Mouse (Mus musculus): ENCODE data around the gene Prodh2. TPM values are rescaled to one million over a fixed set of nuclear protein-coding genes. Genes with fewer than 3 reads are reported as not detected.

Gene Prodh2
- total and polyA plus RNA-seq, 2 experiments from 2014 or later: not detected

DNA sequence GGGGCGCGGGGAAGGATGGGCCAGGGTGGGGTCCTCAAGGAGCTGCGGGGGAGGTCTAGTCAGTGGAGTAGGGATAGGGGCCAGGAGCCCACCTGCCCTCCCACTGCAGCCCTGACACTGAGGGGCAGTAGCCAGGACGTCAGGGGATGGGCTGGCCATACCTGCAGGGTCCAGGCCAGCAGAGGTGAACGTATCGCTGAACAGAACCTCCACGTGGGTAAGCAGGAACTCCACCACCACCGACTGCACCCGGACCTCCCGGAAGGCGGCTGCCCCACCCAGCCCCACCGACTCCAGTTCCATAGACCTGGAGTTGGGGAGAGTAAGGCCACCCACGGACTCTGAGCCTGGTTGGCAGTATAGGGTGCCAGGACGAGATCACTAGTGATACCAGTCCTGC lies 33.6 kb downstream of the Prodh2 start:
- H3K9ac ChIP-seq (replicated peaks; ENCODE audit: low read length, poor library complexity, severe bottlenecking): no peak overlapping the region

DNA sequence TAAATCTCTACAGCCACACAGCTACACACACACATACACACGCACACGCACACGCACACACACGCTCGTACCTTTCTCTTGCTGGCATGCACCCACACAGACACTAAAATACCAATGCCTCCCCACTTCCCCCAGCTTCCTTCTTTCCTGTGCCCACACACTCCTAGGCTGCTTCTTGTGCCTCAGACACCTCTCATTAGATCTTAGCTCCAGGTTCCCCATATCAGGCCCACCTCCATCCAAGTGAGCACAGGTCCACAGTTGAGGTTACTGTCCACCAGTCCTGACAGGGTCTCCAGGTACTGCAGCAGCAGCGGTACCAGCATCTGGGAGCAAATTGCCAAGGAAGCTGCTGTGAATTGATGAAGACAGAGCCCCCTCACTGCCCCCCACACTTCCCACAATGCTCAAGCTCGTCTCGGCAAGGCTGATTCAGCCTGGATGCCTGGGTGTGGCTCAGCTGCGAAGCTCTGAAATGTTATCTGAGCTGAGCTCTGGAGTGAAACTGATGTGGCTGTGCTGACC lies 37.9 kb downstream of the Prodh2 start:
- DNase-seq (ENCODE audit: low spot score): no peak

More for the DNA sequence above, 33.6 kb downstream of the Prodh2 start:
- 81% methylated on average over 14 of the region's 14 CpGs for WGBS
- no peak overlapping the region for H3K4me2 ChIP-seq (ENCODE audit: low read depth, low read length, poor library complexity, severe bottlenecking)
- H3K27ac ChIP-seq (ENCODE audit: low read depth, low read length): no peak overlapping the region
- no peak for DNase-seq (ENCODE audit: low spot score)
- H3K36me3 ChIP-seq (ENCODE audit: insufficient read depth, low read length): peaks cover 89% of the 10 kb centered on the region
- no peak overlapping the region for H3K4me3 ChIP-seq (ENCODE audit: low read depth, low read length)
- TF ChIP-seq CTCF (IDR thresholded peaks at IDR 0.05): no peak
- H3K4me1 ChIP-seq (ENCODE audit: insufficient read depth, low read length): 0 out of 2 replicates have a peak, but pooled peaks cover 1% of the 10 kb centered on the region
- no peaks in the 10 kb centered on the region for H3K27me3 ChIP-seq (ENCODE audit: insufficient read depth, low read length)
- no peak for ATAC-seq (ENCODE audit: low FRiP score)
- H3K9me3 ChIP-seq (ENCODE audit: low read length): no peaks in the 10 kb centered on the region

DNA sequence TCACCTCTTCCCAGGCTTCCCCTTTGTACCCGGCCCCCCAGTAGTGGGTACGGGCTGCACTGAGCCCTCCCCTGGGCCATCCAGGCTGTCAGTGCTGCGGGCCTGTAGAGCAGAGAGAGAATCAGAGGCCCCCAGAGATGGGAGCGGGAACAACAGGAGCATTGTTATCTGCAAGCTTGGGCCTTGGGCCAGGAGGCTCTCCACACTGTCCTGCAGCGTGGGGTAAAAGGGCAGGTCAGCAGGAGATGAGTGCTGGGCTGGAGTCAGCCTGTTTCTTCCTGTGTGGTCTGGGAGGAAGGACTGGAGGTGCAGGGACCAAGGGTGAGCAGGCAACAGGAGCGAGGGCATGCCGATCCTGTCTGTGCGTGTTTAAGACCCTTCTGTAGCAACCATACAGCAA lies 39.5 kb downstream of the Prodh2 start:
- Histone ChIP-seq H3K9ac (replicated peaks; ENCODE audit: low read length, poor library complexity, severe bottlenecking) (peak overlapping the region; percentile 44; the same call in 1 of the 2 replicates), H3K4me2 (ENCODE audit: low read depth, low read length, poor library complexity, severe bottlenecking) (peak overlapping the region; percentile 68), H3K4me3 (ENCODE audit: low read depth, low read length) (peak overlapping the region; percentile 81; the same call in 1 of the 2 replicates), H3K27me3 (ENCODE audit: insufficient read depth, low read length) (no peaks in the 10 kb centered on the region), H3K36me3 (ENCODE audit: insufficient read depth, low read length) (peaks cover 41% of the 10 kb centered on the region), H3K27ac (ENCODE audit: low read depth, low read length) (no peak overlapping the region), H3K4me1 (ENCODE audit: insufficient read depth, low read length) (peaks cover 14% of the 10 kb centered on the region), H3K9me3 (ENCODE audit: low read length) (no peaks in the 10 kb centered on the region)
- 5% methylated on average over 8 of the region's 8 CpGs for WGBS
- ATAC-seq (ENCODE audit: low FRiP score) (no peak), DNase-seq (ENCODE audit: low spot score) (peak; percentile 74)
- TF ChIP-seq CTCF (IDR thresholded peaks at IDR 0.05): no peak

More for the DNA sequence above, 37.9 kb downstream of the Prodh2 start:
- Histone ChIP-seq H3K4me2 (ENCODE audit: low read depth, low read length, poor library complexity, severe bottlenecking) (no peak overlapping the region), H3K27me3 (ENCODE audit: insufficient read depth, low read length) (no peaks in the 10 kb centered on the region), H3K9ac (replicated peaks; ENCODE audit: low read length, poor library complexity, severe bottlenecking) (0 out of 2 replicates have a peak overlapping the region, but pooled peaks have one; percentile 36), H3K36me3 (ENCODE audit: insufficient read depth, low read length) (peaks cover 56% of the 10 kb centered on the region), H3K9me3 (ENCODE audit: low read length) (no peaks in the 10 kb centered on the region), H3K4me3 (ENCODE audit: low read depth, low read length) (no peak overlapping the region), H3K27ac (ENCODE audit: low read depth, low read length) (no peak overlapping the region), H3K4me1 (ENCODE audit: insufficient read depth, low read length) (peaks cover 14% of the 10 kb centered on the region)
- 86% methylated on average over 9 of the region's 9 CpGs for whole genome bisulfite sequencing
- no peak for ATAC-seq (ENCODE audit: low FRiP score)
- no peak for TF ChIP-seq CTCF (IDR thresholded peaks at IDR 0.05)

DNA sequence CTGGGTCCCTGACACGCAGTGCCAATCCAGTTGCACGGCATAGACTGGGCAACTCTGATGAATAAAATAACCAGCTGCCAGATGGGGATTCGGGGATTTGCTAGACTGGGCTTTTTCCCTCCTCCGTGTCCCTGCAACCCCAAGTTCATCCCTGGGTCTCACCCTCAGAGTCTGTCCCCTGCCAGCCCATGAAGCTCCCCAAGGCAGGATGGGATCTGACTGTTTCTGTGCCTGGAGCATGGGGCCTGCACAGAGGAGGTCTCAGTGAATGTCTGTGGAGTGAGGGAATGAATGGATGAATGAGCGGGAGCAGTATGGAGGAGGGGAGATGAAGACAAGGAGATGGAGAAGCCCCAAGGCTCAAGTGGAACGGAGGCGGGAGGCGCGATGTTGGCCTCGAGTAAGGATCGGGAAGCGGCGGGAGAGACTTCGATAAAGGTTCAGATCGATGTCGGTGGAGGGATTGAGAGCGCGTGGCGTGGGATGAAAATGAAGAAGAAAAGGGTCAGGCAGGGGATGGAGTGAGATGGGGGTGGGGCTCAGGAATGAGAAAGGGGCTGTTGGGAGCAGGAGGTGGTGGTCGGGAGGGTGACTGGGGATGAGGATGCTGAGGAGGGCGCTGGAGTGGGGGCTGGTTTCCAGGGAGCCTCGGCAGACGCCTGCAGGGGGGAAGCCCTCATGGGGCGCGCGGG lies 40.7 kb downstream of the Prodh2 start:
- no peaks in the 10 kb centered on the region for H3K9me3 ChIP-seq (ENCODE audit: low read length)
- ATAC-seq (ENCODE audit: low FRiP score) (peak; percentile 38), DNase-seq (ENCODE audit: low spot score) (peak; percentile 51)
- H3K4me3 ChIP-seq (ENCODE audit: low read depth, low read length): peak overlapping the region; percentile 81
- under 1% methylated on average over 24 of the region's 26 CpGs for WGBS
- no peak for TF ChIP-seq CTCF (IDR thresholded peaks at IDR 0.05)
- peak overlapping the region; percentile 95 for H3K9ac ChIP-seq (replicated peaks; ENCODE audit: low read length, poor library complexity, severe bottlenecking)
- peak overlapping the region; percentile 68 for H3K4me2 ChIP-seq (ENCODE audit: low read depth, low read length, poor library complexity, severe bottlenecking)
- H3K27me3 ChIP-seq (ENCODE audit: insufficient read depth, low read length): no peaks in the 10 kb centered on the region
- H3K4me1 ChIP-seq (ENCODE audit: insufficient read depth, low read length): peaks cover 14% of the 10 kb centered on the region
- H3K27ac ChIP-seq (ENCODE audit: low read depth, low read length): peak overlapping the region; percentile 89
- H3K36me3 ChIP-seq (ENCODE audit: insufficient read depth, low read length): peaks cover 29% of the 10 kb centered on the region

DNA sequence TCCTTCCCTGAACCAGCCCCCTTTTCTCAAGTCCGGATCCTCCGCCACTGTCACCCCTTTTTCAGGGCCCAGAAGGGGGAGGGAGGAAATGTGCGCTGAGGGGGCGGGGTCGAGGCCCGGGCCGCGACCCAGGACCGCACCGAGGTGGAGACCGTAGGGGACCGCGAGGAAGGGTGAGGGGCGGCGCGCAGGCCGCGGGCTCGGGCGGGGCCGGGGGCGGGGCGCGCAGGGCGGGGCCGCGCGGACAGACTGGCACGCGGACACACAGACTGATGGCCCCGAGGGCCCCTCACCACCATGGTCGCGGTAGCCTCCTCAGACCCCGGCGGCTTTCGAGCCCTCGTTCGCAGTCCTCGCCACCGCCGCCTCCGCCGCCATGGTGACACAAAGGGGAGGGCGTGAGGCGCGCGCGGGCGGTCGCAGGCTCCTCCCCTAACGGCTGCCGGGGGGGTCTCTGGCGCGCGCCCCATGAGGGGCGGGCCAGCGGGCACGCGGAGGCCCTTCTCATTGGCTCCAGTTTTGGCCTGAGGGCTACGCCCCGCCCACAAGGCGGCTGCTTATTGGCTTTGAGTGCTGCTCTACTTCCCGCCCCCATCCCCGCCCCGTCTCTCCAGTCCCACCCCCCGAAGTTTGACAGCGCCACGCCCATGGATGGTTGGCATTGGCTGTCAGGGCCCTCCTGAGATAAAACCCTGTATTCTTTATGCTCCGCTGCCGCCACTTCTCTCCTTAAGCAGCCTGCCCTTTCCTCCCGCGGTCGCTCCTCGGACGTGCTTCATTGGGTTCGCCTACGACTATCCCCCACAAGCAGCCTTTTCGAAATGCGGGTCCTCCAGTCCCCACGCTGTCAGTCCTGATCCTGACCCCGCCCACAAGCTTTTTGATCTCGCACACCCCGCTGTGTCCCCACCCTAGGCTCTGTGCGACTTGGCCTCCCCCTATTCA lies 41.5 kb downstream of the Prodh2 start, which contains the start of gene Arhgap33:
TSS of gene Arhgap33 (minus strand) at position 428 of the 945 bp plus-strand sequence.
- ATAC-seq (ENCODE audit: low FRiP score) (peak; percentile 91), DNase-seq (ENCODE audit: low spot score) (peak; percentile 100)
- WGBS: 1% methylated on average over 38 of the region's 84 CpGs
- Histone ChIP-seq H3K27me3 (ENCODE audit: insufficient read depth, low read length) (no peaks in the 10 kb centered on the region), H3K4me1 (ENCODE audit: insufficient read depth, low read length) (peaks cover 14% of the 10 kb centered on the region), H3K9ac (replicated peaks; ENCODE audit: low read length, poor library complexity, severe bottlenecking) (peak within 1 kb of the TSS; percentile 95), H3K36me3 (ENCODE audit: insufficient read depth, low read length) (peaks cover 25% of the 10 kb centered on the region), H3K4me2 (ENCODE audit: low read depth, low read length, poor library complexity, severe bottlenecking) (peak within 1 kb of the TSS; percentile 68), H3K4me3 (ENCODE audit: low read depth, low read length) (peak within 1 kb of the TSS; percentile 81), H3K9me3 (ENCODE audit: low read length) (no peaks in the 10 kb centered on the region), H3K27ac (ENCODE audit: low read depth, low read length) (peak within 1 kb of the TSS; percentile 89)
- TF ChIP-seq CTCF (IDR thresholded peaks at IDR 0.05): no peak
